Mouse (Mus musculus): ENCODE data around the gene Scgb1a1.

Scgb1a1 gene

GRCm38 (mm10) chr19:9047207-9047945 lies 40.4 kb downstream of the Scgb1a1 start:
- intact Hi-C loops (cut with DNase I), result no loop called here

- intact Hi-C loops (cut with DNase I), result no loop called here
Observed at GRCm38 (mm10) chr19:9044291-9044690, 43.5 kb downstream of the Scgb1a1 start.

GRCm38 (mm10) chr19:9043123-9043522 lies 44.6 kb downstream of the Scgb1a1 start:
- intact Hi-C loops (cut with DNase I), result no loop called here

- intact Hi-C loops (cut with DNase I), result no loop called here
Observed at GRCm38 (mm10) chr19:9041074-9041473, 46.7 kb downstream of the Scgb1a1 start.

- intact Hi-C loops (cut with DNase I), result no loop called here
Observed at GRCm38 (mm10) chr19:9040649-9041048, 47.1 kb downstream of the Scgb1a1 start.

GRCm38 (mm10) chr19:9039928-9040327 lies 47.8 kb downstream of the Scgb1a1 start:
- intact Hi-C loops (cut with DNase I), result no loop called here

- intact Hi-C loops (cut with DNase I), result no loop called here
Observed at GRCm38 (mm10) chr19:9039266-9039665, 48.5 kb downstream of the Scgb1a1 start.

- intact Hi-C loops (cut with DNase I), result no loop called here
Observed at GRCm38 (mm10) chr19:9038136-9038535, 49.6 kb downstream of the Scgb1a1 start.

- intact Hi-C loops (cut with DNase I), result no loop called here
Observed at GRCm38 (mm10) chr19:9035101-9035500, 52.7 kb downstream of the Scgb1a1 start.

GRCm38 (mm10) chr19:9034480-9034879 lies 53.3 kb downstream of the Scgb1a1 start:
- intact Hi-C loops (cut with DNase I), result no loop called here
